Mouse (Mus musculus) splenic B cell, adult 2 months (primary cell): ENCODE measurements around the gene Ppp2r5b.

Experiments used
- DNase-seq: peaks from one replicate; pipeline ENCODE4 v3.0.0-alpha.2; 2011; ENCODE audit warnings: low read depth, low spot score
- H3K27me3 ChIP-seq: 2 replicates; pipeline ENCODE4 v1.6.1; 2012; ENCODE audit warnings: mild to moderate bottlenecking, low read length, moderate library complexity, mixed read lengths; ENCODE audit not compliant: control insufficient read depth, poor library complexity, insufficient read depth, severe bottlenecking
- H3K36me3 ChIP-seq: 2 replicates; pipeline ENCODE4 v1.6.1; 2012; ENCODE audit warnings: mild to moderate bottlenecking, low read length, moderate library complexity, mixed read lengths; ENCODE audit not compliant: control insufficient read depth, poor library complexity, insufficient read depth, severe bottlenecking

The Ppp2r5b gene

GRCm38 (mm10) chr19:6235084-6236052, at the start of gene Ppp2r5b:
Gene Ppp2r5b (minus strand): TSS chr19:6235872.
- Histone ChIP-seq H3K36me3 (peaks cover under 1% of the 10 kb centered on the region; the same call in 1 of the 2 replicates), H3K27me3 (no peaks in the 10 kb centered on the region)
- DNase-seq, result peak; percentile 95

- peaks cover 9% of the 10 kb centered on the region for H3K36me3 ChIP-seq
- DNase-seq, result no peak
Observed at GRCm38 (mm10) chr19:6285226-6285625, 49.6 kb upstream of the Ppp2r5b start.

GRCm38 (mm10) chr19:6284502-6284901, 48.8 kb upstream of the Ppp2r5b start:
- no peak for DNase-seq
- H3K36me3 ChIP-seq, result peaks cover 11% of the 10 kb centered on the region
- no peaks in the 10 kb centered on the region for H3K27me3 ChIP-seq

More at GRCm38 (mm10) chr19:6285226-6285625, 49.6 kb upstream of the Ppp2r5b start:
- no peaks in the 10 kb centered on the region for H3K27me3 ChIP-seq

- DNase-seq, result no peak
- H3K36me3 ChIP-seq, result peaks cover 11% of the 10 kb centered on the region
- no peaks in the 10 kb centered on the region for H3K27me3 ChIP-seq
Observed at GRCm38 (mm10) chr19:6283001-6283400, 47.3 kb upstream of the Ppp2r5b start.

GRCm38 (mm10) chr19:6281122-6282020, 45.7 kb upstream of the Ppp2r5b start:
- Histone ChIP-seq H3K36me3 (peaks cover 11% of the 10 kb centered on the region), H3K27me3 (no peaks in the 10 kb centered on the region)
- DNase-seq, result no peak

- peaks cover 9% of the 10 kb centered on the region for H3K36me3 ChIP-seq
- no peak for DNase-seq
- no peaks in the 10 kb centered on the region for H3K27me3 ChIP-seq
Observed at GRCm38 (mm10) chr19:6280554-6280953, 44.9 kb upstream of the Ppp2r5b start.

GRCm38 (mm10) chr19:6279481-6280144, 43.9 kb upstream of the Ppp2r5b start:
- no peak for DNase-seq
- H3K36me3 ChIP-seq, result peaks cover 9% of the 10 kb centered on the region

GRCm38 (mm10) chr19:6278439-6279073, 42.9 kb upstream of the Ppp2r5b start:
- Histone ChIP-seq H3K27me3 (no peaks in the 10 kb centered on the region), H3K36me3 (peaks cover 9% of the 10 kb centered on the region)
- DNase-seq, result peak; percentile 55

More at GRCm38 (mm10) chr19:6279481-6280144, 43.9 kb upstream of the Ppp2r5b start:
- no peaks in the 10 kb centered on the region for H3K27me3 ChIP-seq

GRCm38 (mm10) chr19:6277661-6278438, 42.2 kb upstream of the Ppp2r5b start:
- H3K27me3 ChIP-seq, result no peaks in the 10 kb centered on the region
- peaks cover 2% of the 10 kb centered on the region for H3K36me3 ChIP-seq
- peak; percentile 92 for DNase-seq

GRCm38 (mm10) chr19:6276426-6277421, 41.1 kb upstream of the Ppp2r5b start, which contains the start of gene Ehd1:
Gene Ehd1 (plus strand): TSS chr19:6276725.
- peak; percentile 99 for DNase-seq
- Histone ChIP-seq H3K27me3 (no peaks in the 10 kb centered on the region), H3K36me3 (peaks cover 2% of the 10 kb centered on the region)

- Histone ChIP-seq H3K27me3 (no peaks in the 10 kb centered on the region), H3K36me3 (peaks cover 2% of the 10 kb centered on the region; the same call in 1 of the 2 replicates)
- peak; percentile 93 for DNase-seq
Observed at GRCm38 (mm10) chr19:6275740-6276389, 40.2 kb upstream of the Ppp2r5b start.

- no peaks in the 10 kb centered on the region for H3K27me3 ChIP-seq
- no peaks in the 10 kb centered on the region; the same call in 1 of the 2 replicates for H3K36me3 ChIP-seq
- no peak for DNase-seq
Observed at GRCm38 (mm10) chr19:6273998-6274608, 38.4 kb upstream of the Ppp2r5b start.
